Mouse (Mus musculus): Measurements from ENCODE around the gene Ankrd17. TPM values are rescaled to one million over a fixed set of nuclear protein-coding genes. Genes with fewer than 3 reads are reported as not detected.
"Not testable (repeated sequence)": the region's sequence is repeated elsewhere in the genome, so short reads cannot be mapped to it uniquely, and the experiment has no call there.

Ankrd17 gene
- total RNA-seq, 2 experiments from 2014 or later, result 39.8 to 45.8 TPM

DNA sequence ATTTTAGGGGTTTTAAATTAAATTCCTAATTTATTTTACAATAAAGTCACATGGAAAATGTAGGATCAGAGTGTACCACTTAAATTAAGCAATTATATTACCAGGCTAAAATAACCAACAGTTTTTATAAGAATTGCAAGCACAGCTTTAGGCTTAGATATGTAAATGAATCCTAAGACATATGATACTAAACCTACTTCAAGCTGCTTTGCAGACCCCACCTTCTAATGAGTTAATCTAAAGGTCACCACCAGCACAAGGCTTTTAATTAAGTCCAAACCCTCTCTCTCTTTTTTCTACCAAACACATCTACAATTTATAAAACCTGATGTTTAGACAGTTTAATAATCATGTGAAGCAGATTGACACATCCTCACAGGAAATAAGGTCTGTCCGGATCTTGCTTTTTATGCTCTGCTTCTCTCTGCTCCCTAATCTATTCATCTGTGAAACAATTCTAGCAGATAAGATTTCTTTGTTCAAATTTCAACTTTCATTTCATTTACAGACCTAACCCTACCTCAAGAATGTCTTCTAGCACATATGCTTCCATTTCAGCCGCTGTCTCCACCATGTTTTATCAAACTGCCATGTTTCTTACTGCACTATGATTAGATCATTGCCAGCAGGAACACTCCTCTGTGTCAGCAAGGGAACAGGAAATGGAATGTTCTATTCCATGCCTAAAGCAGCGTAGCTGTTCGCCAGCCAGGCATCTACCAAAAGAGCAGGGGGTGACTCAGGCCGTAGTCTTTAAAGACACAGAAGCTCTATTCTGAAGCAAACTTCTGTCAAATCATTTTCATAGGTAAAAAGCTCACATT lies 27.0 kb downstream of the Ankrd17 start:
- intact Hi-C loops (cut with DNase I), result no loop called here
- DNase-seq, result peak; percentile 45 to 64

DNA sequence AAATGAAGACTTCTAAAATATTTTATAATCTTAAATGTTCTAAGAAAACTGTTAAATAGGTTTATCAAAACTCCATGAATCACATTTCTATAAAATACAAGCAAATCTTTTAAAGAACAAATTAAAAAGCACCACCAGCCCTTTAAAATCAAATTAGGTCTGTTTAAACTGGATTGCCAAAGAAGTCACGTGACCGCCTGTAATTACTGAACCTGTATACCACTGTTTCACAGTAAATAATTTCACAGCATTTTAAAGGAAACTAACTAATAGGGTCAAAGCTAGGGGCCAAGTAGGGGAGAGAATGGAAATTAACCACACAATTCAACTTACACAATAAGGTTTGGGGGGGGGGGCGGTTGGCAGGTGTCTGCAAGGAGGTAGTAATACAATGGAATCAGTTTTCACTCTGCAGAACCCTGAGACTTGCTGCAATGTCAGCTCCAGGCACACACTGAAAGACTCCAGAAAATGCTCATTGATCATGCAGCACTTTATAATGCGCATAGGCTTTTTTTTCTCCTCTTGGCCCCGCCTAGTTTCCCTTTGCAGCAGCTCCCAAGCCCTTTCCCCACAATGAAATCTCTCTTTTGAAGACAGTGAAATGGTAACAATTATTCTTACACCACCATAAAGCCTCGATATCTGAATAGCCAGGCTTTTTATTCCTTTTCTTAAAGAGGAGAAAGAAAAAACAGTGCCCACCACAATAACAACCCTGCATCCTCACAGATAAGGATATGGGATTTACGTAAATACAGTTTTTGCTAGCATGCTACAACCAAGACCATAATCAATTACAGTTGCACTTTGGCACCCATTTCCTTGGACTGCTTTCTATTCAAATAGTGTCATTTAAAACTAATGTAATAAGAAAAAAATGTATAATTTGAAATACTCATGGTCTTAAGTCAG lies 27.9 kb downstream of the Ankrd17 start:
- intact Hi-C loops (cut with DNase I), result no loop called here
- DNase-seq, result no peak

DNA sequence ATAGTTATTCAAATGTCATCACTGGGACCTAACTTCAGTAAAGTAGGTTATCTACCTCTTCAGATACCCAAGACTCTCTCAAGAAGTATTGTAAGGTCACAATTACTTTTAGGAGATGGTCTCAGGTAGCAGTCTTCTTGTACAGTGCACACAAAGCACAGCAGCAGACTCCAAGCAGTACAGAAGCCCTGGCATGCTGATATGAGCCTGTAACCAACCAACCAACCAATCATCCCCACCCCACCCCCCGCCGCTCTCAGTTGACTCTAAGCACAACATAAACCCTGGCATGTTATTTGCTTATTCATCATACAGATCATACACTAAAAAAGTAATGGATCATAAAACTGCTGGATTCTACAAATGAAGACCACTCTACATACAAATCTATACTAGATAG lies 33.9 kb downstream of the Ankrd17 start:
- intact Hi-C loops (cut with DNase I), result no loop called here
- no peak for DNase-seq

DNA sequence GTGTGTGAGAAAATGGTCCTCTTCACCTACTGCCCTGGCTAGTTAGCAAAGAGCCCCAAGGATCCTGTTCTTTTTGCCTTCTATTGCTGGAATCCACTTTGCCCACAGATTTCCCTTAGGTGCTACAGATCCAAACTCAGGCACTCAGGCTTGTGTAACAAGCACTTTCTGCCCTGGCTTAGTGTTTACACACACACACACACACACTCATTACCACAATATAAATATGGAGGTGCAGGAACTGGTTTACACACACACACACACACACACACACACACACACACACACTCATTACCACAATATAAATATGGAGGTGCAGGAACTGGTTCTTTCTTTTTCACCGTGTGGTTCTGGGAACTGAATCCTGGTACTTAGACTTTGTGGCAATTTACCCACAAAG lies 35.3 kb downstream of the Ankrd17 start:
- DNase-seq, result no peak
- intact Hi-C loops (cut with DNase I), result no loop called here

DNA sequence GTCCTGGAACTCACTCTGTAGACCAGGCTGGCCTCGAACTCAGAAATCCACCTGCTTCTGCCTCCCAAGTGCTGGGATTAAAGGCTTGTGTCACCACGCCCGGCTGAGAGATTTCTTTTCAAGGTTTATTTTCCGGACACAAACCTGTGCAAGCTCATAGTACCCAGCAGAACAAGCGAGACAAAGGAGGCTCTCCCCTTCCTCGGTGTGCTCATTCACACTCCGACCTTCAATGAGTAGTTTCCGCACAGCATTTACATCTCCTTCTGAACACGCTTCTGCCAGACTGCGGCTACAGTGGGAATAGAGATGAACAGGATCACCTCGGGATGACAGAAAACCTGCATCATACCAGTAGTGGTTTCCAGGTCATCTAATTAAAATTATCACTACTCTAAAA lies 68.0 kb downstream of the Ankrd17 start:
- intact Hi-C loops (cut with DNase I), result loop anchor here (5.0 kb wide), 1 partner anchor 41 kb away; no protein-coding TSS in a partner anchor
- no peak for DNase-seq

DNA sequence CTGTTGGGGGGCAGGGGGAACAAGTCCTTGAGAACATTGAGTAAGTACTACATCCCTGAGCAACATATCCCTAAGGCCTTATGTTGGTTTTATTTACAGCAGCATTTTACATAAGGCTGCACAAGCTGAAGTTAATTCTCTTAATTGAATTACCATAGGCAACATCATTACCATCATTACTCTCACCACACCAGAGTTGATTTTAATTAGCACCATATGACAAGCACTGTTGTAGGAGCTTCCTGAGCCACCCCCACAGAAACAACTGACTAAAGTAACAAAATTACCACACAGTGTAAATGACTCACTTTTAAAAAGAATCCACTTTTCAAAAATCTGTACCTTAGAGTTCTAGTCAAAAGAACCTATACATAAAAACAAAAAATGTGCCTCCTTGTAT lies 76.5 kb downstream of the Ankrd17 start:
- intact Hi-C loops (cut with DNase I), result loop anchor here (5.0 kb wide), 1 partner anchor 72 kb away; no protein-coding TSS in a partner anchor

DNA sequence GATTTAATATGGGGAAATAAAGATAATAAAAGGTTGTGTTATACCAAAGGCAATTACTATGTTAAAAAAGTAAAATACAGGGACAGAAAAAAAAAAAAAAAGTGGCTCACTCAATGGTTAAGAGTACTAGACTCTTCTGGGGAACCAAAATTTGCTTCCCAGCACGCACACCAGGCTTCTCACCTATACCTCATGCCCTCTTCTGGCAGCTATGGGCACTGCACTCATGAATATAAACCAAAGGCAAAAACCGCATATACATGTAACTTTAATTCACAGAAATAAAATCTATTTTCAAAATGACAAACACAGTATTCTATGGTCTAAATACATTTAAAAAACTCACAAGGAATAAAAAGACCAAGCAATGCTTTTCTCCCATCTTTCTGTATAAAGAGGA lies 79.8 kb downstream of the Ankrd17 start:
- DNase-seq, result no peak
- intact Hi-C loops (cut with DNase I), result no loop called here

More for the DNA sequence above, 76.5 kb downstream of the Ankrd17 start:
- DNase-seq, result no peak

DNA sequence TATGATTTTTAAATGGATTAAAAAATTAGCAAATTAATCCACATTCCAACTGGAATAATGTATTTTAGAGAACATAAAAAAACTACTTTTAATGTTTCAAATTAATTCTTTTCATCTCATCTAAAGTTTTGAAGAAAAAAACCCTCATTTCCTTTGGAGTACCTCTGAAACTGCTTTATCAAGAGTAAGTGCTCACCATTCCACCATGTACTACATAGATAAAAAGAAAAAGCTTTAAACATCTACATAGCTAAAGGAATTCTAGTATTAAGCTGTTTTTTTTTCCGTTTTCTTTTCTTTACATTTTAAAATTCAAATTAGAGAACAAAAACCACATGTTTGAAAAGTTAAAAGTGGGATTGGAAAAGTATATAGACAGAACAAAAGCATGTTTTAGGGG lies 86.3 kb downstream of the Ankrd17 start:
- no peak for DNase-seq
- intact Hi-C loops (cut with DNase I), result loop anchor here (5.0 kb wide), 1 partner anchor 87 kb away; the partner anchor contains the start of genes Ankrd17 and Gm9958

DNA sequence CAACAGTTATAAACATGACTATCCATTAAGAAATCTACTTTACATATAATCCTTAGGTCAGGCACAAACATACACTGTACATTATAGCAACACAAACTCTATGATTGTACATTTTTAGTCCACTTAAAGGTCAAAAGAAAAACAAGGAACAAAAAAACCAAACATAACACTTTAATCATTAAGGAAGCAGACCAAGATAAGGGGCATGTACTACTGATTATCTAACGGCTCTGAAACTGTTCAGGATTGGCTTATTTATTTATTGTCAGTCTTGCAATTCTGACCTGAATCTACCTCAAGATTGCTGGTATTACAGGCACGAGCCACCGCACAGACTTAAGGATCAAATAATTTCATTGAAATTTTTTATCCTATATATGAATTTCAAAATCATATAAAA lies 87.0 kb downstream of the Ankrd17 start:
- DNase-seq, result no peak
- intact Hi-C loops (cut with DNase I), result no loop called here

DNA sequence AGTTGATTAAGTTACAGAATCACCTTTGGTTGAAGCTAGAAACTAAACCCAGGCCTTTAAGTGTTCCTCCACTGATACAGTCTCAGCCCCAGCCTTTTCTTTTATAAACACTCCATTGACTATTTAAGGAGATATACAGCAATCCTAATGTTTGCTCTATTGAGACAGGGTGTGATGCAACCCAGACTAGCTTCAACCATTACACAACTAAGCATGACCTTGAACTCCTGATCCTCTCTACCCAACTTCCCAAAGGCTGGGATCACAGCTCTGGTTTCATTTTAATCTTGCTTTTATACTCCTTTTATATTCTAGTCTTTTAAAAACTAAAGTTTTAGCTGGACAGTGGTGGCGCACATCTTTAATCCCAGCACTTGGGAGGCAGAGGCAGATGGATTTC lies 88.9 kb downstream of the Ankrd17 start:
- no peak for DNase-seq
- intact Hi-C loops (cut with DNase I), result no loop called here

DNA sequence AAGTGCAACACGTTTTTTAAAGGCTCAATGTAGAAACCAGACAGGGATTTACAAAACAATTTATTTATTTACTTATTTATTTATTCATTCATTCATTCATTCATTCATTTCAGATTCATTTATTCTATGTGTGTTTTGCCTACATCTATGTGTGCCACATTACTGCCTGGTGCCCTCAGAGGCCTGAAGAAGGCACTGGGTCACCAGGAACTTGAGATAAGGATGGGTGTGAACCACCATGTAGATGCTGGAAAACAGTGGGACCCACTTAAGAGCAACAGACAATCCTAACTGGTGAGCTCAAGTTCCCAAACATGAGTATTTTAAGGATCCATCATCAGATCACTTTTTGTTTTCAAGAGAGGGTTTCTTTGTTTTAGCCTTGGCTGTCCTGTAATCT lies 91.6 kb downstream of the Ankrd17 start:
- DNase-seq, result no peak
- intact Hi-C loops (cut with DNase I), result no loop called here

DNA sequence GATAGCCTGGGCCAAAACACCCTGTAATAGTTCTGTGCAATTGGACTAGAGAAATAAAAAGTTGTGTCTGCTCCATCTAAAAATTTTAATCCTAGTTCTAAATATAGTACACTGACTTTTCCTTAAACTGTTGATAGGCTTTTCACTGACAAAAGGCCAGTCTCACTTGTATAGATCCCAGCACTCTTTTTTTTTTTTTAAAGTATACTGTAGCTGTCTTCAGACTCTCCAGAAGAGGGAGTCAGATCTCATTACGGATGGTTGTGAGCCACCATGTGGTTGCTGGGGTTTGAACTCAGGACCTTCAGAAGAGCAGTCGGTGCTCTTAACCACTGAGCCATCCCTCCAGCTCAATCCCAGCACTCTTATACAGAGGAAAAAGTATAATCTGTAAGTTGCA lies 104.1 kb downstream of the Ankrd17 start:
- intact Hi-C loops (cut with DNase I), result loop anchor here (5.0 kb wide), 1 partner anchor 100 kb away; no protein-coding TSS in a partner anchor
- not testable (repeated sequence) for DNase-seq

DNA sequence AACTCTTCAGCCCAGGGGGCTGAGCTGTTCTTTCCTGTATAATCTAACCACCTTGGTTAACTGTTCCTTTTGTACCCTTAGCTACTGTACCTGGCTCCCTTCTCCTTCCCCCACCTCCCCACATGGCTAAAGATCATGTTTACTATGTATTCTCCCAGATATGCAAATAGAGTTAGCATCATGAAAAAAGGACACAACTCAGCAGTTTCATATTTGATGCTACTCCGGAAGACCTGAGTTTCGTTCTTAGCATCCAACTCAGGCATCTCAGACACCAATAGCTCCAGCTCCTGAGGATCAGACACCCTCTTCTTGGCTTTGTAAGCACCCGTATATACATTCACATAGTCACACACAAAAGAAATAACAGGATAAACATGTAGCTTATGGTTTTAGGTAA lies 109.4 kb downstream of the Ankrd17 start:
- intact Hi-C loops (cut with DNase I), result loop anchor here (5.0 to 10.0 kb wide), 2 partner anchors 40 to 1218 kb away; no protein-coding TSS in a partner anchor
- no peak for DNase-seq

DNA sequence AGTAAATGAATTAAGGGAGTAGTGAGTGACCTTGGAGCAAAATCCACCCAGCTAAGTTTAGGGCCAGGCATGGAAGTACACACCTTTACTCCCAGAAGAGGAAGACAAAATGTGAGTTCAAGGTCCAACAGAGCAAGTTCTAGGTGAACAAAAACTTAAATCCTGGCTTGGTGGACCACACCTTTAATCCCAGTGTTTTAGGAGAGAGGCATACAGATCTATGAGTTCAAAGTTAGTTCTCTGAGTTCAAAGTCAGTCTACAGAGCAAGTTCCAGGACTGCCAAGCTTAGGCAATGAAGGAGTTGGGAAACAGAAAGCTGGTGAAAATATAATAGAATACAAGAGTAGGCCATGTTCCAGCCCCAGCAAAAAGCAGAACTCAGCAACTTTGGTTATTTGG lies 118.9 kb downstream of the Ankrd17 start:
- intact Hi-C loops (cut with DNase I), result no loop called here
- DNase-seq, result no peak

DNA sequence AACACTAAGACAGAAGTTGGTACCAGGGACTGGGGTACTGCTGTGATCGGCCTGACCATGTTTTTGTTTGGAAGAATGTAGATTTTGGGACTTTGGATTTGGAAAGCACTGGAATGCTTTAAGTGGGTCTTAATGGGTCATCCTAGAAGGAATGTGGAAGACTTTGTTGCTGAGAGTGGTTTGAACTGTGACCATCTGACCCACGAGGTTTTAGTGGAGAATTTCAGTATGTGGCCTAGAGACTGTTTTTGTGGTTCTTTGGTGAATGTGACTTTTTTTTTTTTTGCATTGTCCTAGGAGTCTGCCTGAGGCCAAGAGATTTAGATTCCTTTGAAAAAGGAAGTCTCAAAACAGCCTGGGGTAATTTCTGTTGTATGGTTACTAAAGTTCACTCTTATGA lies 119.4 kb downstream of the Ankrd17 start:
- intact Hi-C loops (cut with DNase I), result no loop called here
- DNase-seq, result no peak

DNA sequence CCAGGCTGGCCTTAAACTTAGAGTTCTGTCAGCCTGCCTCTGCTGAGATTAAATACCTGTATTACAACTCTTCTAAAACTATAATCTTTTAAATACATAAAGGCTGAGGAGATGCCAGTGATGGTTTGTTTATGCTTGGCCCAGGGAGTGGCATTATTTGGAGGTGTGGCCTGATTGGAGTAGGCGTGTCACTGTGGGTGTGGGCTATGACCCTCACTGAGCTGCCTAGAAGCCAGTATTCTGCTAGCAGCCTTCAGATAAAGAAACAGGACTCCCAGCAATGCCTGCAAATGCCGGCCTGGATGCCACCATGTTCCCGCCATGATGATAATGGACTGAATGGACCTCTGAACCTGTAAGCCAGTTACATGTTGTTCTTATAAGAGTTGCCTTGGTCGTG lies 119.8 kb downstream of the Ankrd17 start:
- DNase-seq, result no peak

DNA sequence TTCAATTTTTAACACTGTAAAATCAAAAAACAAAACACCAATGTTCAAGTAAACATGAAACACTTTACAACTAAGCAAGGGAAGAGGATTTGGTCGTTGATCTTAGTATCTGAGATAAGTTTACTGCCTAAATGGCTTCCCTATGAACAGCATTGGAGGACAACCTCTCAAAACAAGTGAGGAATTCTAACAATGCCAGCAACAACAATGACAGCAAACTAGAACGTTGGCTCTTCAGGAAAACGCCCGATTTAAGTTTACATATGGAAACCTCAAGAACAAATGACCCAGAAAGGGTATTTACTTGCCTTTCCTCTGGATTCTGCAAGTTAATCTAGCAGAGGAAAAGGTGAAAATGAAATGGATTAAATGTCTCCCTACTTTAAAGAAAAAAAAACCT lies 121.0 kb downstream of the Ankrd17 start:
- intact Hi-C loops (cut with DNase I), result no loop called here

More for the DNA sequence above, 119.8 kb downstream of the Ankrd17 start:
- intact Hi-C loops (cut with DNase I), result no loop called here

DNA sequence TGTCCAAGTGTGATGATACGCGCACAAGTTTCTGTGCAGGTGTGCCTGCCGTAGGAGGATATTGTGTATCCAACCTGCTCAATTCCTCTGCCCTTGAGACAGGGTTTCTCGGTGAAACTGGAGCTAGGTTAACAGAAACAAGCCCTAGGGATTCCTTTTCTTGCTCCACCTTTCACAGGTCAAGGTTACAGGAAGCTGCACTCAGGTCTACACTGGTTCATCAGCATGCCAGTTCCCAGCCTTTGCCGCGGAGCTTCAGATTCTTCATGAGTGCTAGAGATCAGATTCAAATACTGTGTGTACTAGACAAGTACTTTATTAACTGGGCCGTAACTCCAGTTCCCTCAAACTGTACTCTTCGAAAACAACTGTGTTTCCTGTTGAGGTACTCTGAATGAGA lies 131.2 kb downstream of the Ankrd17 start:
- no peak for DNase-seq
- intact Hi-C loops (cut with DNase I), result no loop called here

More for the DNA sequence above, 121.0 kb downstream of the Ankrd17 start:
- DNase-seq, result no peak

DNA sequence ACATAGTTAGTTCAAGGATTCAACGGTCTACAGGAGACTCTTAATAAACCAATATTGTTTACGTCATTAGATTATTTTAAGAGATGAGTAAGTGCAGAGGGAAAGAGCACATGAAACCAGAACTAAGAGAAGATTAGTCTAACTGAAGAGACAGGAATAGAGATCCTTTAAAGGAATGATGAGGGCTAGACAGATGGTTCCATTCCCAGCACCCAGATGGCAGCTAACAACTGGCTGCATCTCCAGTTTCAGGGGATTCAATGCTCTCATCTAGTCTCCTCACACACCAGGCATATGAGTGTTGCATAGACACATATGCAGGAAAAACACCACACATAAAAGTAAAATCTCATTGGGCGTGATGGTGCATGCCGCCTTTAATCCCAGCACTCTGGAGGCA lies 133.1 kb downstream of the Ankrd17 start:
- no peak for DNase-seq
- intact Hi-C loops (cut with DNase I), result no loop called here

DNA sequence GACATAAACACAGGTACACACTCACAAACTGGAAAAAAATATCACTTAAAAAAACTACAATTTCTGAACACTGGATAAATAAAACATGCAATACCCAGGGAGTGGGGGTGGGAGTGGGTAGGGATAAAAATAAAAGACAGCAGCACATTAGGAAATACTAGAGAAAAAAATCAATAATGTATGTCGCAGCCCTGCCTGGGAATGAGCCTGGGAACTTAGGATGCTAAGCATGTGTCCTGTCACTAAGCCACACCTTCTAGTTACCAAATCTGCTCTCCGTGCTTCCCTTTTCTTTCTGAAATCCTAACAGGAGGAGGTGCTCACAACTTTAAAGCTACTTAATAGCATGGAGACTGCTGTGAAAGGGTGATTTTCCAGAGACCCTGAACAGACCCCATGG lies 136.6 kb downstream of the Ankrd17 start:
- intact Hi-C loops (cut with DNase I), result loop anchor here (5.0 kb wide), 1 partner anchor 38 kb away; no protein-coding TSS in a partner anchor
- no peak for DNase-seq

DNA sequence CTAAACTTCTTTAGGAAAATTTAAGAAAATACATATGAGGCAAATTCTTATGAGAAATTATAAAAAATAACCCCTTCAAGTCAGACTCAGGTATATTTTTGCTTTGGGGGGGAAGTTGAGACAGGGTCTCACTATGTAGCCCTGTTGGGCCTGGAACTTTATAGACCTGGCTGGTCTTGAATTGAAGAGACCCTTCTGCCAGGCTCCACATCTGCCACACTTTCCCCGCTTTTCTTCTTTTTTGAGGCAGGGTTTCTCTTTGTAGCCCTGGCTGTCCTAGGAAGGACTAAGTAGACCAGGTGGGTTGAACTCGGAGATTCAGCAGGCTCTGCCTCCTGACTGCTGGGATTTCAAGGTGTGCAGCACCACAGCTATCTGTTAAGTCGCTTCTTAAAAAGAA lies 139.7 kb downstream of the Ankrd17 start:
- DNase-seq, result no peak
- intact Hi-C loops (cut with DNase I), result loop anchor here (5.0 kb wide), 1 partner anchor 41 kb away; no protein-coding TSS in a partner anchor
